Mouse (Mus musculus): ENCODE results near the gene Ctdspl. TPM values are rescaled to one million over a fixed set of nuclear protein-coding genes. Genes with fewer than 3 reads are reported as not detected.

The Ctdspl gene
- polyA plus RNA-seq, 1 experiment from 2014 or later: 17.8 TPM

DNA sequence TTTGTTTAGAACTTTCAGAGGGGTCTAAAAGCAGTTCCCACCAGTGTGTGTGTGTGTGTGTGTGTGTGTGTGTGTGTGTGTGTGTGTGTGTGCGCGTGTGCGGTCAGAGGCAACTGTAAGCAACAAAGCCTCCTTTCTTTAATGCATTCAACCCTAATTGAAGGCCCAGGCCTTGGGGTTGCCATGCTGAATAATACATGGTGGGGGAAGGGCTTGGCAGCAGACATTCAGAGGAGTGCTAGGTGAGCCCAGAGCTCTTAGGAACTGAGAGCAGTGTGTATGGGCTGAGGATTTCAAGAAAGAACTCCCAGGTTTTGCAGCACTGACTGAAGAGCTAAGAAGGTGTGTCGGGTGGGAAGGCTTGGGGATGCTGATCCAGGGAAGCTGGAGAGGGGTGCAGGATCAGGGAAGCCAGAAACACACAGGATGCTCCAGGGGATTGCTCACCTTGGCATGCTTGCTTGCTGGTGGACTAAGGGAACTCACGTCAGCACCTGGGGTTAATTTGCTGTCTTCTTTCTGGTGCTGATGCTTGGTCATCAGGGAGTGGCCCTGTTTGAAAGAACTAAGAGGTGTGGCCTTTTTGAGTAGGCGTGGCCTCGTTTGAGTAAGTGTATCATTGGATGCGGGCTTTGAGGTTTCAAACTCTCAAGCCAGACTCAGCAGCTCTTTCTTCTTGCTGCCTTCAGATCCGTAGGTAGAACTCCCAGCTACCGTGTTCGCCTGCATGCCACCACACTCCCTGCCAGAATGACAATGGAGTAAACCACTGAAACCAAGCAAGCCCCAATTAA is 62.7 kb downstream of the Ctdspl start:
- H3K36me3 ChIP-seq (ENCODE audit: control insufficient read depth, insufficient read depth, low read length): no peaks in the 10 kb centered on the region
- peaks cover 31% of the 10 kb centered on the region for H3K4me1 ChIP-seq (ENCODE audit: control insufficient read depth, insufficient read depth, low read length)
- no peak overlapping the region for H3K4me3 ChIP-seq (ENCODE audit: low read depth, low read length)
- H3K9me3 ChIP-seq (ENCODE audit: control insufficient read depth, low read length): no peaks in the 10 kb centered on the region
- H3K9ac ChIP-seq (ENCODE audit: low read depth, low read length): no peak overlapping the region
- H3K27me3 ChIP-seq (replicated peaks; ENCODE audit: control insufficient read depth, insufficient read depth, low read length): no peaks in the 10 kb centered on the region
- no peak for DNase-seq (ENCODE audit: low spot score)
- ATAC-seq (ENCODE audit: low read depth): peak; percentile 62
- WGBS: 72% methylated on average over 11 of the region's 11 CpGs
- no peak overlapping the region for H3K4me2 ChIP-seq (ENCODE audit: low read depth, low read length)
- H3K27ac ChIP-seq (replicated peaks; ENCODE audit: low read depth, low read length): no peak overlapping the region

GRCm38 (mm10) chr9:118990490-118990889 is 64.2 kb downstream of the Ctdspl start:
- 72% methylated on average over 7 of the region's 7 CpGs for WGBS
- Histone ChIP-seq H3K9me3 (ENCODE audit: control insufficient read depth, low read length) (no peaks in the 10 kb centered on the region), H3K4me1 (ENCODE audit: control insufficient read depth, insufficient read depth, low read length) (peaks cover 24% of the 10 kb centered on the region), H3K27me3 (replicated peaks; ENCODE audit: control insufficient read depth, insufficient read depth, low read length) (no peaks in the 10 kb centered on the region), H3K27ac (replicated peaks; ENCODE audit: low read depth, low read length) (peak overlapping the region; percentile 42; the same call in 1 of the 2 replicates), H3K4me3 (ENCODE audit: low read depth, low read length) (no peak overlapping the region), H3K4me2 (ENCODE audit: low read depth, low read length) (no peak overlapping the region), H3K36me3 (ENCODE audit: control insufficient read depth, insufficient read depth, low read length) (no peaks in the 10 kb centered on the region), H3K9ac (ENCODE audit: low read depth, low read length) (no peak overlapping the region)
- DNase-seq (ENCODE audit: low spot score) (no peak), ATAC-seq (ENCODE audit: low read depth) (no peak)

- Histone ChIP-seq H3K9me3 (ENCODE audit: control insufficient read depth, low read length) (no peaks in the 10 kb centered on the region), H3K4me1 (ENCODE audit: control insufficient read depth, insufficient read depth, low read length) (peaks cover 16% of the 10 kb centered on the region), H3K9ac (ENCODE audit: low read depth, low read length) (no peak overlapping the region), H3K4me2 (ENCODE audit: low read depth, low read length) (no peak overlapping the region), H3K27me3 (replicated peaks; ENCODE audit: control insufficient read depth, insufficient read depth, low read length) (no peaks in the 10 kb centered on the region), H3K36me3 (ENCODE audit: control insufficient read depth, insufficient read depth, low read length) (no peaks in the 10 kb centered on the region), H3K4me3 (ENCODE audit: low read depth, low read length) (no peak overlapping the region), H3K27ac (replicated peaks; ENCODE audit: low read depth, low read length) (no peak overlapping the region)
- ATAC-seq (ENCODE audit: low read depth) (no peak), DNase-seq (ENCODE audit: low spot score) (no peak)
- 86% methylated on average over 21 of the region's 21 CpGs for WGBS
Observed at GRCm38 (mm10) chr9:118991750-118992585, 65.7 kb downstream of the Ctdspl start.

DNA sequence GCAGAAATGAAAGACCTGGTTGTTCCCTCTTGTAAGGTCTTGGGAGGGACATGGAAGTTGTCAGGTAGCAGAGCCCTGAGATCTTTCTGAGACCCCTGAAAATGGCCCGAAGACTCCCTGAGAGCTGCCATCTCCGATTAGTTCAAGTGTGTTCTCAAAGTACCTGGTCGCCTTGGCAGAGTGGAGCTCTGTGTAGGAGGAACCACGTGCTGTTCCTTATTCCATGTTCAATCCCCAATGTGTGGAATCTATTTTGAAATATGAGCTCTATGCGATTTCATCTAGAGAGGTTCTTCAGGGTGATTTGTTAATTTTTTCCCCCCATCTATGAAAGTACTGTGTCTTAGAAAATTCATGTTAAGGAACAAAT is 66.3 kb downstream of the Ctdspl start:
- ATAC-seq (ENCODE audit: low read depth): no peak
- H3K9me3 ChIP-seq (ENCODE audit: control insufficient read depth, low read length): no peaks in the 10 kb centered on the region
- DNase-seq (ENCODE audit: low spot score): no peak
- no peak overlapping the region for H3K9ac ChIP-seq (ENCODE audit: low read depth, low read length)
- no peaks in the 10 kb centered on the region for H3K36me3 ChIP-seq (ENCODE audit: control insufficient read depth, insufficient read depth, low read length)
- H3K4me3 ChIP-seq (ENCODE audit: low read depth, low read length): no peak overlapping the region
- no peaks in the 10 kb centered on the region for H3K27me3 ChIP-seq (replicated peaks; ENCODE audit: control insufficient read depth, insufficient read depth, low read length)
- H3K4me2 ChIP-seq (ENCODE audit: low read depth, low read length): no peak overlapping the region
- WGBS: 76% methylated on average over 5 of the region's 5 CpGs
- H3K4me1 ChIP-seq (ENCODE audit: control insufficient read depth, insufficient read depth, low read length): peaks cover 13% of the 10 kb centered on the region
- H3K27ac ChIP-seq (replicated peaks; ENCODE audit: low read depth, low read length): no peak overlapping the region

DNA sequence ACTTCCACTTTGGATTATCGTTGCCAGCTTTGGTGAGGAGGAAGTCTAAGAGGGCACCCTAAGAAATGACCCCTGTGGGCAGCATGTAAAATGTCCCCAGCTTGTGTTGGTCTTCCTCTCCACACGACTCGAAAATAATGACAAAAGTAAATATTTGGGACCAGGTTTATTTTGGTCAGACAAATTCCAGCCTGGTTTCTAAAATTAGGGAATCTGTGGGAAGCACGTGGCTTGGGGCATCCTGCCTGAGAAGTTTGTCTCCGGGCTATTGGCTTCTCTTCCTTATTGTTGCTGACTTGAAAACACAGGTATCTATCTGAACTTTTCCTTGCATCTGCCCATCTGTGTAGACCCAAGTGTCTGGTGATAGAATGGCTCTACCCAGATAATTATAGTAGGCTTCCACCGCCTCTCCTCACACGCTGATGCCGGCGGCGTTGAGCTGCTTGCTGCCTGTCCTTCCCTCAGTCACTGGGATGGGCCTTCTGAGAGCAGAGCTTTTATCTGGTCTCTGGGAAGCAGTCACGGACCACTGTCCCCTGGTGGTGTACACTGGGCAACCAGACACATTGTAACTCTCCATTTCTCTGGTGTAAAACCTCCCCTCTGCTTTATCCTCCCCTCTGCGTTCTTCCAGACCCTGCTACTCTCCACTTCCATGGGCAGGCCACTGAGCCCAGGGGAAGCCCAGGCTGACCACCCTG is 68.4 kb downstream of the Ctdspl start:
- ATAC-seq (ENCODE audit: low read depth) (no peak), DNase-seq (ENCODE audit: low spot score) (no peak)
- no peaks in the 10 kb centered on the region for H3K9me3 ChIP-seq (ENCODE audit: control insufficient read depth, low read length)
- no peak overlapping the region for H3K27ac ChIP-seq (replicated peaks; ENCODE audit: low read depth, low read length)
- no peaks in the 10 kb centered on the region for H3K36me3 ChIP-seq (ENCODE audit: control insufficient read depth, insufficient read depth, low read length)
- no peaks in the 10 kb centered on the region for H3K27me3 ChIP-seq (replicated peaks; ENCODE audit: control insufficient read depth, insufficient read depth, low read length)
- no peak overlapping the region for H3K4me3 ChIP-seq (ENCODE audit: low read depth, low read length)
- H3K9ac ChIP-seq (ENCODE audit: low read depth, low read length): no peak overlapping the region
- 74% methylated on average over 12 of the region's 12 CpGs for WGBS
- no peak overlapping the region for H3K4me2 ChIP-seq (ENCODE audit: low read depth, low read length)
- peaks cover 13% of the 10 kb centered on the region for H3K4me1 ChIP-seq (ENCODE audit: control insufficient read depth, insufficient read depth, low read length)

DNA sequence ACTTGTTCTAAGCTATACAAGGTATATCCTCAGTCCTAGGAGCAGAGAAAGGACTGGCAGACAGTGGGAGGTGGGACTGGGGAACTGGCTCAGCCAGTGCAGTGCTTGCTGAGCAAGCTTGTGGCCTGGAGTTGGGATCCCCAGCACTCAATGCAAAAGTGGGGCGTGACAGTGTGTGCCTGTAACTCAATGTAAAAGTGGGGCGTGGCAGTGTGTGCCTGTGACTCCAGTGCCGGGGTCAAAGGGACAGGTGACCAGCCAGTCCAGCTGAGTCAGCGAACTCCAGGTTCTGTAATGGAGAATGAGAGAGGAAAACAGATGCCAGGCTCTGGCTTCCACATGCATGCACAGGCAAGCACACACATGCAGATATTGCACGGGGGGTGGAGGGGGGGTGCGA is 69.3 kb downstream of the Ctdspl start:
- H3K27ac ChIP-seq (replicated peaks; ENCODE audit: low read depth, low read length): no peak overlapping the region

DNA sequence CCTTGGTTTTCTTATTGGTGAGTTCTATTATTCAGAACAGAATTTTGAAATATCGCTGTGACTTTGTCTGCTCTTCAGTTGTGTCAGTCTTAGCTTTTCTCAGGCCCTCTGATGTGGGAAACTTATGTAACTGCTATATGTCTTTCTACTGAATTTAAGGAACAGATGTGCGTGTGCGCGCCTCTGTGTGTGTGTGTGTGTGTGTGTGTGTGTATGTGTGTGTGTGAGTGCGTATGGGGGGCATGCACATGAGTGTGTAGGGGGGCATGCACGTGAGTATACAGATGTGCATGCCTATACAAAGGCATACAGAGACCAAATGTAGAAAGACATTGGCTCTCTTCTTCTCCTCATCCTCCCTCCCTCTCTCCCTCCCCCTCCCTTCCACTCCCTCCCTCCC is 71.0 kb downstream of the Ctdspl start:
- H3K4me3 ChIP-seq (ENCODE audit: low read depth, low read length): no peak overlapping the region
- H3K27me3 ChIP-seq (replicated peaks; ENCODE audit: control insufficient read depth, insufficient read depth, low read length): no peaks in the 10 kb centered on the region
- H3K36me3 ChIP-seq (ENCODE audit: control insufficient read depth, insufficient read depth, low read length): no peaks in the 10 kb centered on the region
- H3K9me3 ChIP-seq (ENCODE audit: control insufficient read depth, low read length): no peaks in the 10 kb centered on the region
- 84% methylated on average over 6 of the region's 6 CpGs for WGBS
- DNase-seq (ENCODE audit: low spot score) (no peak), ATAC-seq (ENCODE audit: low read depth) (no peak)
- H3K4me1 ChIP-seq (ENCODE audit: control insufficient read depth, insufficient read depth, low read length): peaks cover 9% of the 10 kb centered on the region
- no peak overlapping the region for H3K27ac ChIP-seq (replicated peaks; ENCODE audit: low read depth, low read length)
- H3K4me2 ChIP-seq (ENCODE audit: low read depth, low read length): no peak overlapping the region
- no peak overlapping the region for H3K9ac ChIP-seq (ENCODE audit: low read depth, low read length)

More for the DNA sequence above, 69.3 kb downstream of the Ctdspl start:
- H3K27me3 ChIP-seq (replicated peaks; ENCODE audit: control insufficient read depth, insufficient read depth, low read length): no peaks in the 10 kb centered on the region
- no peak for DNase-seq (ENCODE audit: low spot score)
- H3K36me3 ChIP-seq (ENCODE audit: control insufficient read depth, insufficient read depth, low read length): no peaks in the 10 kb centered on the region
- H3K4me3 ChIP-seq (ENCODE audit: low read depth, low read length): no peak overlapping the region
- H3K9me3 ChIP-seq (ENCODE audit: control insufficient read depth, low read length): no peaks in the 10 kb centered on the region
- H3K9ac ChIP-seq (ENCODE audit: low read depth, low read length): no peak overlapping the region
- peaks cover 11% of the 10 kb centered on the region for H3K4me1 ChIP-seq (ENCODE audit: control insufficient read depth, insufficient read depth, low read length)
- WGBS: 74% methylated on average over 6 of the region's 6 CpGs
- 0 out of 2 replicates have a peak, but pooled peaks have one; percentile 37 for ATAC-seq (ENCODE audit: low read depth)
- H3K4me2 ChIP-seq (ENCODE audit: low read depth, low read length): no peak overlapping the region

- H3K4me2 ChIP-seq (ENCODE audit: low read depth, low read length): no peak overlapping the region
- H3K9me3 ChIP-seq (ENCODE audit: control insufficient read depth, low read length): no peaks in the 10 kb centered on the region
- 57% methylated on average over 6 of the region's 6 CpGs for WGBS
- H3K27me3 ChIP-seq (replicated peaks; ENCODE audit: control insufficient read depth, insufficient read depth, low read length): no peaks in the 10 kb centered on the region
- no peak overlapping the region for H3K4me3 ChIP-seq (ENCODE audit: low read depth, low read length)
- ATAC-seq (ENCODE audit: low read depth) (no peak), DNase-seq (ENCODE audit: low spot score) (no peak)
- peaks cover 29% of the 10 kb centered on the region for H3K4me1 ChIP-seq (ENCODE audit: control insufficient read depth, insufficient read depth, low read length)
- no peak overlapping the region for H3K27ac ChIP-seq (replicated peaks; ENCODE audit: low read depth, low read length)
- H3K36me3 ChIP-seq (ENCODE audit: control insufficient read depth, insufficient read depth, low read length): no peaks in the 10 kb centered on the region
- H3K9ac ChIP-seq (ENCODE audit: low read depth, low read length): no peak overlapping the region
Observed at GRCm38 (mm10) chr9:119000196-119000595, 73.9 kb downstream of the Ctdspl start.

Measured in embryonic facial prominence, embryonic 14.5 days (tissue).